Comparison of ENCODE assay signal across 5 mouse cellular contexts in the genomic region with DNA sequence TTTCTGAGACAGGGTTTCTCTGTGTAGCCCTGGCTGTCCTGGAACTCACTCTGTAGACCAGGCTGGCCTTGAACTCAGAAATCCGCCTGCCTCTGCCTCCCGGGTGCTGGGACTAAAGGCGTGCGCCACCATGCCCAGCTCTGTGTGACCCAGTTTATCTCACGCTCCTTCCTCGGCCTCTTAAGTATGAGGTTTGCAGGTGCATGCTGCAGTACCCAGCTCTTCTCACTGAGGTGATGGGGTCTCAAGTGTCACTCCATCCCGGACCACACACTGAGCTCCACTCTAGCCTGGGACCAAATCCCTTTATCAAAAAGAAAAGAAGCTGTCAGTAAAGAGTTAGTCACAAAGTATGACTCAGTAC. TPM values are rescaled to one million over a fixed set of nuclear protein-coding genes. Genes with fewer than 3 reads are reported as not detected.
DNase-seq lines count a peak whose midpoint lies in the region; TF ChIP-seq lines count a peak whose summit lies in the region.
"Not testable (repeated sequence)": the region's sequence is repeated elsewhere in the genome, so short reads cannot be mapped to it uniquely, and the experiment has no call there.

No protein-coding gene starts in this region.

- 79% methylated on average over 7 of the region's 7 CpGs for WGBS in cerebellum, adult 2 months
- WGBS in macrophage (ENCODE audit: missing documents): 100% methylated on average over 6 of the region's 7 CpGs

- peak overlapping the region; percentile 13; the same call in 1 of the 2 replicates for H3K27ac ChIP-seq in cerebellum, adult 2 months (ENCODE audit: insufficient read depth, low read length)
- H3K27ac ChIP-seq in macrophage: 0 out of 2 replicates have a peak overlapping the region, but pooled peaks have one; percentile 82

- TF ChIP-seq POLR2A in cerebellum, adult 2 months (IDR thresholded peaks at IDR 0.05; ENCODE audit: borderline replicate concordance, insufficient read depth, low read length): not testable (repeated sequence)

- TF ChIP-seq CTCF in cerebellum, adult 2 months (IDR thresholded peaks at IDR 0.05; ENCODE audit: borderline replicate concordance, insufficient read depth, low read depth, low read length): not testable (repeated sequence)

- not testable (repeated sequence) for DNase-seq in cerebellum, adult 2 months
- peak; percentile 90 for DNase-seq in heart, adult 11 months
- DNase-seq in thymus, postnatal 0 days (ENCODE audit: low spot score): peak; percentile 34
- DNase-seq in thymus, postnatal 25 days: peak; percentile 27

- H3K4me1 ChIP-seq in cerebellum, adult 2 months (ENCODE audit: control insufficient read depth, insufficient read depth, low read length): peaks cover 21% of the 10 kb centered on the region

- not testable (repeated sequence) for H3K4me3 ChIP-seq in cerebellum, adult 2 months (replicated peaks; ENCODE audit: insufficient read depth, low read depth, low read length); macrophage (ENCODE audit: inconsistent target)

- H3K36me3 ChIP-seq in macrophage (ENCODE audit: inconsistent target): peaks cover 25% of the 10 kb centered on the region; the same call in 1 of the 2 replicates

- H3K27me3 ChIP-seq in cerebellum, adult 2 months (ENCODE audit: control insufficient read depth, insufficient read depth, low read length): not testable (repeated sequence)

- peaks cover 67% of the 10 kb centered on the region for H3K79me2 ChIP-seq in macrophage (ENCODE audit: inconsistent target)

RNA-seq across cellular contexts. Expression of a gene that starts 39.8 kb away (rescaled TPM):
- 66.9 and 68.6 TPM in 2 replicates for polyA plus RNA-seq in cerebellum, adult 2 months (2012; rRNA removed)
- 100 to 1,000 TPM; 187 to 515 (median 394) TPM for total RNA-seq in macrophage (2018; cell fraction: chromatin; rRNA removed)
- total RNA-seq in macrophage (2018; cell fraction: cytosol; rRNA removed): 100 to 1,000 TPM in 21 of 26 experiments, 10 to 100 TPM in 5; 84.7 to 144 (median 113) TPM
- 100 to 1,000 TPM; 106 to 277 (median 208) TPM for total RNA-seq in macrophage (2018; cell fraction: nucleus; rRNA removed)
- polyA plus RNA-seq in macrophage (2018): 101 to 145 TPM (median 112 TPM) in 3 replicates
- polyA plus RNA-seq in thymus, postnatal 0 days (2015; fragmentation: Nextera tagmentation; extraction: Ambion mirVana): 107 TPM in 2 replicates

RNA-seq across cellular contexts. Expression of a gene that starts 45.5 kb away (rescaled TPM):
- 25.9 and 26.4 TPM in 2 replicates for polyA plus RNA-seq in cerebellum, adult 2 months (2012; rRNA removed)
- 10 to 100 TPM in 1 of 26 experiments, 1 to 10 TPM in 24, under 1 TPM in 1; 0.76 to 10.5 (median 3.7) TPM for total RNA-seq in macrophage (2018; cell fraction: chromatin; rRNA removed)
- total RNA-seq in macrophage (2018; cell fraction: cytosol; rRNA removed): 10 to 100 TPM in 21 of 26 experiments, 1 to 10 TPM in 5; 5.6 to 15.4 (median 11.2) TPM
- total RNA-seq in macrophage (2018; cell fraction: nucleus; rRNA removed): 10 to 100 TPM in 5 of 26 experiments, 1 to 10 TPM in 21; 3.3 to 13.1 (median 7.4) TPM
- 5.5 to 16.0 TPM (median 11.8 TPM) in 3 replicates for polyA plus RNA-seq in macrophage (2018)
- polyA plus RNA-seq in thymus, postnatal 0 days (2015; fragmentation: Nextera tagmentation; extraction: Ambion mirVana): 30.2 and 31.1 TPM in 2 replicates

RNA-seq across cellular contexts. Expression of a gene that starts 52.9 kb away (rescaled TPM):
- polyA plus RNA-seq in cerebellum, adult 2 months (2012; rRNA removed): 37.5 and 39.5 TPM in 2 replicates
- total RNA-seq in macrophage (2018; cell fraction: chromatin; rRNA removed): 10 to 100 TPM; 12.0 to 53.9 (median 28.6) TPM
- 1 to 10 TPM; 2.9 to 7.9 (median 6.6) TPM for total RNA-seq in macrophage (2018; cell fraction: cytosol; rRNA removed)
- 10 to 100 TPM in 23 of 26 experiments, 1 to 10 TPM in 3; 5.9 to 31.4 (median 17.0) TPM for total RNA-seq in macrophage (2018; cell fraction: nucleus; rRNA removed)
- polyA plus RNA-seq in macrophage (2018): 6.1 to 12.6 TPM (median 9.4 TPM) in 3 replicates
- polyA plus RNA-seq in thymus, postnatal 0 days (2015; fragmentation: Nextera tagmentation; extraction: Ambion mirVana): 27.0 and 29.1 TPM in 2 replicates
